Mouse (Mus musculus): ENCODE measurements around the gene Ppp1r35. TPM values are rescaled to one million over a fixed set of nuclear protein-coding genes. Genes with fewer than 3 reads are reported as not detected.

Gene Ppp1r35
- polyA plus RNA-seq, 1 experiment from 2014 or later = 51.1 TPM

DNA sequence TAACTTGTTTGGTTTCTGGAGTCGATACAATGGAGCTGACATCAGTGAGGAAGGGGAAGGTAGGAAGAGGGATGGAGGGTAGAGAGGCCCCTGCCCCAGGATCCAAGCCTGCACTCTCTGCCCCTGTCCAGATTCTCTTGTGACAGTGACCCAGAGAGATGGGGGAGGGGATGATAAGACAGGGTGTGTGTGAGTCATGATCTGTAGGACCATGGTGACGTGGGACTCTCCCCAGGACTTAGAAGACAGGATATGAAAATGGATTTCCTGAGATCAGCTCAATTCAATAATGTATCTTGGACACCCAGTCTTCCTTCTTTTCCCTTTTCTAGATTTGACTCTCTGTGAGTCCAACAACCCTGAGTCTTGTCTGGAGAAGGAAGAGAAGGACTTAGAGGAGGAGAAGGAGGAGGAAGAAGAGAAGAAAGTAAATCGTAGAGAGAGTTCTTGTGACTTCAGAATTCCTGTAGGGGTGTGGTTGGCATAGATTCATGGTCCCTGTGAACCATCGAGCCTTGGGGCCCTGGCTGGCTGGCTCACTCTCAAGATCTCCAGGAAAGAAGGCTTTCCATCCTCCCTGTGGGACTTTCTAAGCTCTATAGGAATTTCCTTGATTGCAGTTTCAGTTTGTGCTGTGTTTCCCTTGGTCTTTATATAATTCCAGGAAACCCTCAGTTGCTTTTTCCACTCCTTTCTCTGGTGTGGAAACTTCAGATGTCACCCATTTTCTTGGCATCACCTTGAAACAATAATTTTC is 39.0 kb downstream of the Ppp1r35 start:
- Histone ChIP-seq H3K27ac (no peak overlapping the region), H3K4me3 (replicated peaks; ENCODE audit: low read length) (no peak overlapping the region), H3K4me1 (replicated peaks; ENCODE audit: control insufficient read depth, insufficient read depth, low read length) (no peaks in the 10 kb centered on the region), H3K36me3 (replicated peaks; ENCODE audit: control insufficient read depth, insufficient read depth) (no peaks in the 10 kb centered on the region), H3K9me3 (ENCODE audit: control insufficient read depth, low read length) (no peaks in the 10 kb centered on the region), H3K9ac (no peak overlapping the region), H3K4me2 (replicated peaks) (no peak overlapping the region), H3K27me3 (ENCODE audit: control insufficient read depth, insufficient read depth, low read length) (no peaks in the 10 kb centered on the region)
- no peak for ATAC-seq (ENCODE audit: low FRiP score)
- DNase-seq (ENCODE audit: low spot score) = no peak
- WGBS = 84% methylated on average over 4 of the region's 4 CpGs

DNA sequence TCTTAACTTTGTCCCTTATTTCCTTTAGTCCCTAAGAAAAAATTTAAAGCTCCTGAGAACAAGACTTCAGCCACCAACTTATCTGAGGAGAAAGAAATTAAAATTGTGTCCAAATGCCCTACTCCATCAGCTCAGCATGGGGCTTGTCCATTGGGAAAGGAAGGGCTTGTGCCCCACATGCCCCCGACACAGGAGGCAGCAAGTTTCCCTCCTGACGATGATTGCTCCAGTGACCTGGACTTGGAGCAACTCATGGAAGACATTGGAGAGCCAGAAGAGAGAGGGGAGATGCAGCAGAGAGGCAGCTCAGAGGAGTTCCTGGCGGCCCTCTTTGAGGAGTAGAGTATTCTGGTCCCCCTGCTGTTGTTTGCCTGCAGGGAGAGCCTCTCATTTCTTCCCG is 43.5 kb downstream of the Ppp1r35 start:
- no peaks in the 10 kb centered on the region for H3K4me1 ChIP-seq (replicated peaks; ENCODE audit: control insufficient read depth, insufficient read depth, low read length)
- H3K9me3 ChIP-seq (ENCODE audit: control insufficient read depth, low read length) = no peaks in the 10 kb centered on the region
- no peaks in the 10 kb centered on the region for H3K27me3 ChIP-seq (ENCODE audit: control insufficient read depth, insufficient read depth, low read length)
- no peaks in the 10 kb centered on the region for H3K36me3 ChIP-seq (replicated peaks; ENCODE audit: control insufficient read depth, insufficient read depth)
- ATAC-seq (ENCODE audit: low FRiP score) = no peak
- DNase-seq (ENCODE audit: low spot score) = no peak
- H3K4me2 ChIP-seq (replicated peaks) = no peak overlapping the region
- no peak overlapping the region for H3K27ac ChIP-seq
- no peak overlapping the region for H3K9ac ChIP-seq
- 70% methylated on average over 4 of the region's 4 CpGs for WGBS
- H3K4me3 ChIP-seq (replicated peaks; ENCODE audit: low read length) = no peak overlapping the region

DNA sequence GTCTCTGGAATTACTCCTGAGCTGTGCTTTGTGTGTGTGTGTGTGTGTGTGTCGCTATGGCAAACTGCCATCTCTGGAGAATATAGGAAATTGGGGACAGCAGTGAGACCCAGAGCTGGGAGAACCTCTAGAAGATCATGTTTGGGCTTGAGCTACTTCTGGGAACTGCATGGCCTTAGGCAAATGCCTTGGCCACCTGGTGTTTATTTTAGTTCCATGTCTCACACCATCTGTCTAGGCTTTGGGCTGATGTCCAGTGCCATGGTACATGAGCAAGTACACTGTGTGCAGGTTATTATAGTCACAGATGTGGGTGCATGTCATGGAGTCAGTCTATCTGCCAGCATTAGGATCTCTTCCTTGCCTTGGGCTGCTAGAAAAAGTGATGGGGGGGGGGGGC is 44.0 kb downstream of the Ppp1r35 start:
- H3K9me3 ChIP-seq (ENCODE audit: control insufficient read depth, low read length) = no peaks in the 10 kb centered on the region
- no peaks in the 10 kb centered on the region for H3K4me1 ChIP-seq (replicated peaks; ENCODE audit: control insufficient read depth, insufficient read depth, low read length)
- H3K9ac ChIP-seq = no peak overlapping the region
- H3K4me2 ChIP-seq (replicated peaks) = no peak overlapping the region
- no peak for ATAC-seq (ENCODE audit: low FRiP score)
- H3K27ac ChIP-seq = no peak overlapping the region
- H3K36me3 ChIP-seq (replicated peaks; ENCODE audit: control insufficient read depth, insufficient read depth) = no peaks in the 10 kb centered on the region
- H3K27me3 ChIP-seq (ENCODE audit: control insufficient read depth, insufficient read depth, low read length) = no peaks in the 10 kb centered on the region
- H3K4me3 ChIP-seq (replicated peaks; ENCODE audit: low read length) = no peak overlapping the region
- 76% methylated on average over 1 of the region's 1 CpGs for WGBS
- no peak for DNase-seq (ENCODE audit: low spot score)

DNA sequence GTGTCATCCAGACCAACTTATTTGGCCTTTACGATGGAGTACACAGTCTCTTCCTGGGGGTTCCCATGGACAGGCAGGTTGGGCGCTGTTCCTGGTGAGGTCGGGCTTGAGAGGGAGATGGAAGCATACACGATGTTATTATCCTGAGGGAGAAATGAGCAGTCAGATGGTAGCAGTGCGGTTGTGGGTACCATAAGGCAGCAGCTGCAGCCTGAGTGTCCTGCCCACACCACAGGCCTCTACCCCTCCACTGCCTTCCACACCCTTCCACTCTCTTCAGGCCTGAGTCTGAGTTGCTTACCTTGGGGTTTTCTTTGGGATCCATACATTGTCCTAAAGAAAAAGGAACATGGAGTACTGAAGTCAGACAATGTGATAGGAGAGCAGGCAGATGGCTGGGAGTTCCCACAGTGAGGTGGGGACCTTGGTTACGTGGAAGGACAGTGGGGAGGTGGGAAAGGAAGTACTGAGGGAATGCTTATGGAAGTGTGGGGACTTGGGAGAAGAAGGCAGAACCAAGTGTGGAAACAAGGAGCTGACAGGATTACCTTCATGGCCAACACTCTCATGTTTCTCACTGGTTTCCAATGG is 44.9 kb downstream of the Ppp1r35 start:
- no peak for DNase-seq (ENCODE audit: low spot score)
- no peak overlapping the region for H3K4me2 ChIP-seq (replicated peaks)
- 91% methylated on average over 6 of the region's 6 CpGs for WGBS
- no peaks in the 10 kb centered on the region for H3K36me3 ChIP-seq (replicated peaks; ENCODE audit: control insufficient read depth, insufficient read depth)
- H3K27me3 ChIP-seq (ENCODE audit: control insufficient read depth, insufficient read depth, low read length) = no peaks in the 10 kb centered on the region
- no peak overlapping the region for H3K9ac ChIP-seq
- H3K9me3 ChIP-seq (ENCODE audit: control insufficient read depth, low read length) = no peaks in the 10 kb centered on the region
- no peaks in the 10 kb centered on the region for H3K4me1 ChIP-seq (replicated peaks; ENCODE audit: control insufficient read depth, insufficient read depth, low read length)
- no peak overlapping the region for H3K27ac ChIP-seq
- ATAC-seq (ENCODE audit: low FRiP score) = no peak
- no peak overlapping the region for H3K4me3 ChIP-seq (replicated peaks; ENCODE audit: low read length)

DNA sequence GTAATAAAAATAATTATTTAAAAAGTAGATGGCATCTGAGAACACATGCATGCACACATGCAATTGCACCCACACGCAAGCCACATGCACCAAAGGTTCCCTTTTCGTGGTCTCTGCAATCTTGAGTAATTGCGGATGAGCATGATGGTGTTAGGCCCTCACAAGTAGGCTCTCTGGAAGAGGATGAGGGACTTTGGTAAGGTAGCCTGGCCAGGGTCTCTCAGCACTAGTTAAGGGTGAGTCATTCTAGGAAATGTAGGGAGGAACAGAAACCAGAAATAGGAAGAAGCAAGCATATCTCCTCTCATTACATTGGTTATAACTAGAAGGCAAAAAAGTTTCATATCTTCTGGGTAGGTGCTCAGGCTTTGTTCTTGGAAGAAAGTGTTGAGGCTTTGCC is 46.4 kb downstream of the Ppp1r35 start:
- H3K27ac ChIP-seq = no peak overlapping the region
- no peaks in the 10 kb centered on the region for H3K36me3 ChIP-seq (replicated peaks; ENCODE audit: control insufficient read depth, insufficient read depth)
- H3K4me3 ChIP-seq (replicated peaks; ENCODE audit: low read length) = no peak overlapping the region
- H3K9me3 ChIP-seq (ENCODE audit: control insufficient read depth, low read length) = no peaks in the 10 kb centered on the region
- H3K4me1 ChIP-seq (replicated peaks; ENCODE audit: control insufficient read depth, insufficient read depth, low read length) = no peaks in the 10 kb centered on the region
- no peak overlapping the region for H3K9ac ChIP-seq
- H3K27me3 ChIP-seq (ENCODE audit: control insufficient read depth, insufficient read depth, low read length) = no peaks in the 10 kb centered on the region
- no peak for DNase-seq (ENCODE audit: low spot score)
- 95% methylated on average over 3 of the region's 3 CpGs for WGBS
- no peak for ATAC-seq (ENCODE audit: low FRiP score)
- no peak overlapping the region for H3K4me2 ChIP-seq (replicated peaks)

DNA sequence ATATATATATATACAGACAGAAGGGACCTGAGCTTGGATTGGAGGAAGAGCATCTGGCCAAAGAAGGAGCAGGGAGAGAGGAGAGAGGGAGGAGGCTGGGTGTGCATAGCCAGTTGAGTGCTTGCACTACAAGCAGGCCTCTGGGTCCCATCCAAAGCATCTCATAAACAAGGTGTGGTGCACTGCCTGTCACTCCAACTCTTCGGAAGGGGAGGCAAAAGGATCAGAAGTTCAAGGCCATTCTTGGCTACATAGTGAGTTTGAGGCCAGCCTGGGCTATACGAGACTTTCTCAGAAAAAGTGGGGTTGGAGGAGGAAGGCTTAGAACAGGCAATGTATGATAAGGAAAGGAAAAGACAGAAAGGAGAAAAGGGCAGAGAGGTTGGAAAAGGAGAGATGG is 47.3 kb downstream of the Ppp1r35 start:
- Histone ChIP-seq H3K27me3 (ENCODE audit: control insufficient read depth, insufficient read depth, low read length) (no peaks in the 10 kb centered on the region), H3K9me3 (ENCODE audit: control insufficient read depth, low read length) (no peaks in the 10 kb centered on the region), H3K4me1 (replicated peaks; ENCODE audit: control insufficient read depth, insufficient read depth, low read length) (no peaks in the 10 kb centered on the region), H3K9ac (no peak overlapping the region), H3K36me3 (replicated peaks; ENCODE audit: control insufficient read depth, insufficient read depth) (no peaks in the 10 kb centered on the region), H3K27ac (no peak overlapping the region), H3K4me3 (replicated peaks; ENCODE audit: low read length) (no peak overlapping the region), H3K4me2 (replicated peaks) (no peak overlapping the region)
- 91% methylated on average over 2 of the region's 2 CpGs for WGBS
- ATAC-seq (ENCODE audit: low FRiP score) (no peak), DNase-seq (ENCODE audit: low spot score) (no peak)

DNA sequence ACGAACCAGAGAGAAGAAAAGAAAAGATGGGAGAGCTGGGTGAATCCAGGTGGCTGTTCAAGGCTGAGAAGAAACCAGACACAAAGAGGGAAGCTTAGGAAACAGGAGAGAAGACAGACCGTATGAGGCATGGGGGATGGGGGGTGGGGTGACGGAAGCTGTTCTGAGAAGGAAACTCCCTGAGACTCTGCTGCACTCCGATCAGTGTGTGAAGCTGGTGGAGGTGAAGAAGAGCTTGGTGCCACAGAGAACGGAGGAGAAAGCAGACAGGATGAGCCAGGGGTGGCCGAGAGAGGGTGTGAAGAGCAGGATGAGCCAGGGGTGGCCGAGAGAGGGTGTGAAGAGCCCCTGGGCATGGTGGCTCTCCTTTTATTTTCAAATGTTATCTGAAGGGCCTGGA is 47.8 kb downstream of the Ppp1r35 start:
- Histone ChIP-seq H3K9me3 (ENCODE audit: control insufficient read depth, low read length) (no peaks in the 10 kb centered on the region), H3K4me1 (replicated peaks; ENCODE audit: control insufficient read depth, insufficient read depth, low read length) (no peaks in the 10 kb centered on the region), H3K36me3 (replicated peaks; ENCODE audit: control insufficient read depth, insufficient read depth) (no peaks in the 10 kb centered on the region), H3K27me3 (ENCODE audit: control insufficient read depth, insufficient read depth, low read length) (no peaks in the 10 kb centered on the region), H3K4me3 (replicated peaks; ENCODE audit: low read length) (no peak overlapping the region), H3K27ac (no peak overlapping the region), H3K4me2 (replicated peaks) (no peak overlapping the region), H3K9ac (no peak overlapping the region)
- DNase-seq (ENCODE audit: low spot score) = no peak
- ATAC-seq (ENCODE audit: low FRiP score) = no peak
- 76% methylated on average over 7 of the region's 7 CpGs for WGBS

DNA sequence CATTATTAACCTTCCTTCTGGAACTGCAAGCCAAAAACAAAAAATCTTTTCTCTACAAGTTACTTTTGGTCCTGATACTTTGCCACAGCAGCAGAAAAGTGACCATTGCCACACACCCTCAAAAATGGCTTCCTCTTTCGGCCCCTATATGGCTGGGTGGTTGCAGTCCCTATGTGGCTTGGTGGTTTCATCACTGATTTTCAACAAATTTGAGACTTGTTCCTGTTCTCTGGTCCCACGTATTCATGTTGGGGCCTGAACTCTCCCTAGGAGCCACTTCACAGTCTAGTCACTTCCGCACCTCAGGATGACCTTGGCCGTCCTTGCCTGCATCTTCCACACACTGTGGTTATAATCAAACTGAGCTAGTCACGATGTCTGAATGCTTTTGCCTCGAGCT is 50.0 kb downstream of the Ppp1r35 start:
- ATAC-seq (ENCODE audit: low FRiP score) (no peak), DNase-seq (ENCODE audit: low spot score) (no peak)
- Histone ChIP-seq H3K9me3 (ENCODE audit: control insufficient read depth, low read length) (no peaks in the 10 kb centered on the region), H3K36me3 (replicated peaks; ENCODE audit: control insufficient read depth, insufficient read depth) (no peaks in the 10 kb centered on the region), H3K4me3 (replicated peaks; ENCODE audit: low read length) (no peak overlapping the region), H3K27ac (no peak overlapping the region), H3K27me3 (ENCODE audit: control insufficient read depth, insufficient read depth, low read length) (no peaks in the 10 kb centered on the region), H3K4me2 (replicated peaks) (no peak overlapping the region), H3K4me1 (replicated peaks; ENCODE audit: control insufficient read depth, insufficient read depth, low read length) (no peaks in the 10 kb centered on the region), H3K9ac (no peak overlapping the region)
- WGBS = 87% methylated on average over 6 of the region's 6 CpGs
